Mouse (Mus musculus) urinary bladder, postnatal 4 days (tissue): ENCODE results near the gene Csnk1d.

Experiments
- DNase-seq, 2 experiments: peaks; one replicate each; pipeline ENCODE4 v3.0.0; 2021 to 2022; ENCODE audit warnings: low spot score in 2 of 2

The Csnk1d gene

DNA sequence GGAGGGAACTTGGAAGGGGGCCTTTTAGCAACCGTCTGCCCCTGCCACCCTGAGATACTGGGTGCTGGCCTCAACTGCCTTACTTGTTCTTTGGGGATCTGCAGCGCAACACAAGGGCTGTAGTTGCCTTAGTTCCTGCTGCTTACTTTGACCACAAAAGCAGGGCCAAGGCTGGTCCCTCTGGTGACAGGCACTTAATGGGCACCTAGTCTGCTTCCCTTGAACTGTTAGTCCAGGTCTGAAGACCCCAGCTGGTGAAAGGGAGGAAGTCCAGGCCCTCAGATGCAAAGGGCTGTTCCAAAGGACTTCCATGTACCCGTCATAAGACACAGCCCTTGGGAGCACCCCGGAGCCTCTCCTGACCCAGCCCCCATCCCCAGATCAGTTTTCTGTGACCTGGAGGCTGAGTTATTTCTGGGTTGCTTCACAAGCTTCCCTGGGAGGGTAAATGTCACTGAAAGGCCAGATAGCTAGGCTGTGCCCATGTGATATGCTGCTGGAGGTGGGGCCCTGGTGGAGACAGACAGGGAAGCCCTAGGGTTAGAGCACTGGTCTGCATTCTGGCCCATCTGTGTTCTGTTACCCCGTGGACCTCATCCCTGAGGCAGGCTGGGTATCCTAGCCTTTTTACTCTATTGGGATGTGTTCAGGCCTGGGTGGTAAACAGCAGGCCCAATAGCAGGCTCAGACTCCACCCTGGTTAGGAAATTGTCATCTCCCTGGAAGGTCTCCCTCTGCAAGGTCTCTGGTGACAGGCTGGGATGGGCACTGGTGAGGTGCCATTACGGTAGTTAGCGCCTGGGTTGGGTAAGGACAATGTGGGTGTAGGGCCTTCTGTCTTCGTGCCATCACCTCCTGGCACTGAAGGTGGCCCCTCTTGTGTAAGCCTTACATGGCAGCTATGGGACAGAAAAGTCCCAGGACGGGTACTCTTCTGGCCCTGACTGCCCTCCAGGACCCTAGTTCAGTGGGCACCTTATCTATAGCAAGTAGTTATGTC lies 39.1 kb downstream of the Csnk1d start:
- no peak for DNase-seq

DNA sequence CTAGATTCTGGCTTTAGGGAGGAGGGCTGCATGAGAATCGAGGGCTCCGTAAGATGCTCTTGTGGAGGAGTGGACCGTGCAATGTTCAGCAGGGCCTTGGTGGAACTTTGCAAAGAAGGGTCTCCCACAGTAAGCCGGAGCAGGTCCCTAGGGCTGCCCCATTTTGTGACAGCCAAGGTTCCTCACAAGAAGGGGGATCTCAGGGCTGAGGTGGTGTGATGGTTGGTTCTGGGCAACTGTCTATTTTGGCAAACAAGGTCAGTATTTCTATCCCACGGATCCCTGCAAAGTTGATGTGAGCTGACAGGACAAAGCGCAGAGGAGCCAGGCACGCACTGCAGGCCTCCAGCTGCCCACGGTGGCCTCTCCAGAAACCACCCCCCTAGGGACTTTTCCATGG lies 39.9 kb downstream of the Csnk1d start:
- no peak for DNase-seq

GRCm38 (mm10) chr11:120950281-120951202 lies 40.6 kb downstream of the Csnk1d start:
- DNase-seq: peak; percentile 85 to 92

GRCm38 (mm10) chr11:120949863-120950262 lies 41.3 kb downstream of the Csnk1d start:
- no peak for DNase-seq

GRCm38 (mm10) chr11:120948861-120949851 lies 42.0 kb downstream of the Csnk1d start:
- peak in 1 of 2 experiments; percentile 33 for DNase-seq

GRCm38 (mm10) chr11:120948328-120948727 lies 42.8 kb downstream of the Csnk1d start, which contains the start of gene Slc16a3:
Gene Slc16a3, plus strand, starts transcription at chr11:120948480.
- no peak for DNase-seq

DNA sequence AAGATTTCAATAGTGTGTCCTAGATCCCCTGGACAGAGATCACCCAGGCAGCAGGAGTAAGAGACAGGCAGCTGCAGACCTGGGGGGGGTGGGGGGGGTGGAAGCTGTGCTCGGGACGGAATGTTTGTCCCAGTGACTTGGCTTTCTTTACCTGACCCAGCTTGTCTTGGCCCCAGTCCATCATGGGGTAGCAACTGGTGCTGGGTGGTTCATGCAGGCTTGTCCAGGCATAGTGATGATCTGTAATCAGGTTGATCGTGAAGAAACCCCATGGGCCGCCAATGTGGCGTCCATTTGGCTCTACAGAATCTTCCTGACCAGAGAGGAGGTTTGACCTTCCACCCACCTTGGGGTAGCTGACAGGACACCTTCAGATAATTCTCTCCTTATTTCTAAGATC lies 45.2 kb downstream of the Csnk1d start:
- no peak for DNase-seq

GRCm38 (mm10) chr11:120945266-120945665 lies 45.9 kb downstream of the Csnk1d start:
- no peak for DNase-seq

GRCm38 (mm10) chr11:120940959-120941358 lies 50.2 kb downstream of the Csnk1d start:
- DNase-seq: no peak

DNA sequence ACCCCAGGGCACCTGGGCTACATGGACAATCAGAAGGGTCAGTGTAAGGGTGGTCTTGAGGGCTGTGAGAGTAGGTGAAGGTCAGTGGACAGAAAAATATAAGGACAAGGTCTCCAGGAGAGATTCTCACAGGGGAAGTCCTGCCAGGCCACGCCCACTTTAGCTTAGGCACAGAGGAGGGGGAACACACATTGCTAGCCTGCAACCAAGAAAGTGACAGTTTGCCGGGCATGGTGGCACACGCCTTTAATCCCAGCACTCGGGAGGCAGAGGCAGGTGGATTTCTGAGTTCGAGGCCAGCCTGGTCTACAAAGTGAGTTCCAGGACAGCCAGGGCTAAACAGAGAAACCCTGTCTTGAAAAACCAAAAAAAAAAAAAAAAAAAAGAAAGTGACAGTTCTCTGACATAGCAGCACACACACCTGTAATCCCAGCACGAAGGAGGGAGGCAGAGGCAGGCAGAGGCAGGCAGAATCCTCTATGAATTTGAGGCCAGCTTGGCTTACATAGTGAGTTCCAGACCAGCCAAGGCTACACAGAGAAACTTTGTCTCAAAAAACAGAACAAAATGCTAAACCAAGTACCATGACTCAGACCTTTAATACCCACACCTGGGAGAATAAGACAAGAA lies 51.3 kb downstream of the Csnk1d start:
- DNase-seq: no peak

DNA sequence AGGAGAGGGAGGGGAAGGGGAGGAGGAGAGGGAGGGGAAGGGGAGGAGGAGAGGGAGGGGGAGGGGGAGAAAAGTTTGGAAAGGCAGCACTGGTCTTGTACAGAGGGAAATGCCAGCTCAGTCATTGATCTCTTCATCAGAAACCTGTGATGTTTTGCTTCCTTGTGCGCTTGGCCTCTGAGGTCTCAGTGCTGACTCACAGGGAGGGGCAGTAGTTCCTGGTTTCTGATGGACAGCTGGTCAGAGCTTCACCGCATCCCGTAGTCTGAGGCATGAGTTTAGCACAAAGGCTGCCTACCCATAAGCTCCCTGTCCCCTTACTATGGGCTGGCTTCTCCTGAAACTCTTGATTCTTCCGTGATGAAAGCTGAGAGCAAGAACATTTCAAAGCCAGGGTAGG lies 52.3 kb downstream of the Csnk1d start:
- no peak for DNase-seq

GRCm38 (mm10) chr11:120937976-120938375 lies 53.2 kb downstream of the Csnk1d start:
- no peak for DNase-seq

DNA sequence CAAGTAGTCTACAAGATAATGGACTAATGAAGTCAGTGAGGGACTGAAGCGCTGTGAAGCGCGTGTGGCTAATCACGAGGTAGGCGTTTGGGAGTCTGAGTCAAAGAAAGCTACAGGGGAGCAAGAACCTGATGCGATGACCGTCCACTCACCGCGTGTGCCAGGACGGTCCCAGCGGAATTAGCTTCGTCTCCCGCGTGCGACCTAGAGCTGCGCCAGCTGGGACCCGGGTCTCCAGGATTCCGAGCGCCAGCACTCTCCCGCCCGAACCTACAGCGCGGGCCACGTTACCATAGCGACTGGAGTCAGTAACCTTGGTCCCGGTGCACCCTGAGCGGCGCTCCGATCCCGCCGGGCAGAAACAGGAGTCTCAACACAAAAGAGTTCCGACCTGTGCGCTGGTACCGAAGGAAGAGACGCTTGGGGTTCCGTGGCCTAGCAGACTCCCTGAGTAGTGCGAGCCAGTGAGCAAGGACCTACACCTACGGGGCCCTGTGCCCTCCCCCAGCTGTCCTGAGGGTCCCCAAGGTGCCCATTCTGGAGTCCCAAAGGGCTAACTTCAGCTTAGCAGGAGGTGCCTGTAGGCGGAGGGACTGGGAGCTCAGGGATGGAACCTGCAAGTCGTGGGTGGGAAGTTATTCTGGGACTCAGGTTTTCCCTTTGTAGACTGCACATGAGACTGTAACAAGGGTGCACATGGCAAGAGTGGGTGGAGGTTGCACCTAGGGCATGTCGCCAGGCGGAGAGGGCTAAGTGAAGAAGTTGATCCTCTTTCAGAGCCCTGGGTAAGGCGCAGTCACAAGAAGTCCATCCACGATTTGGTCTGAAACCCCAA lies 58.3 kb downstream of the Csnk1d start, which contains the start of gene Ccdc57:
TSS of gene Ccdc57 (minus strand) at position 309 of the 835 bp plus-strand sequence.
- peak; percentile 84 to 88 for DNase-seq

DNA sequence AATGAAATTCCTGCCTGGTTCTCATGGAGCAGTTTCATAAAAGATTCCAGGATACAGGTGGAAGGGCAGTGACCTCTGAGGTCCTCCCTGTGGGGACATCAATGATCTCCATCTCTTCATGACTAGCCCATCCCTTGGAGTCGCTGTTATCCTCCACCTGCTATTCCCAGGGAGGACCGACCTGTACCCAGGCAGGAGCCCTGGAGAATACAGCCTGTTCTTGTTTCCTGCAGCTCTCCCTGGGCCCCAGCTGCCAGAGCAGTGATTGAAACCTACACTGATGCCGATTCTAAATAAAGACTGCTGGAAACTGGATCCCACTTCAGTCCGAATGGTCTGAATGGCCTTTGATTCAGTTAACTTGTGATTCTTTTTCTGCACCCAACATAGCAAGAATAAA lies 59.7 kb downstream of the Csnk1d start:
- no peak for DNase-seq

DNA sequence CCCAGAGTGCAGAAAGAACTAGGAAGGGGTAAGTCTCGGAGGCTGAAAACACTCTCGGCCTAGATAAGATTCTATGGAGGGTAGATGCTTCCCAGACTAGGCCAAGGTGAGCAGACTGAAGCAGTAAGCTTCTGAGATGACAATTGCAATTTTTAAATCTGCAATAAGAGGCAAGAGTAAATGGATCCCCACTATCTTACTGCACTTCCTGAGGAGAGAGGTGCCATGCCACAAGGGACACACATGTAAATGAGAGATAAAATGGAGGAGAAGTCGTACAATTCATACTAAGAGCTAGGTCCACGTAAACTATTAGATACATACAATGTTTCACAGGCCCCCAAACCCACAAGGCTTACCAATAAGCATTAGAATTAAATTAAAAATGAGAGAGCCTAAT lies 62.7 kb downstream of the Csnk1d start:
- DNase-seq: no peak

- no peak for DNase-seq
Observed at GRCm38 (mm10) chr11:120922528-120922927, 68.6 kb downstream of the Csnk1d start.

GRCm38 (mm10) chr11:120917756-120918155 lies 73.4 kb downstream of the Csnk1d start:
- DNase-seq: no peak

- DNase-seq: no peak
Observed at GRCm38 (mm10) chr11:120916477-120916876, 74.7 kb downstream of the Csnk1d start.

- DNase-seq: no peak
Observed at GRCm38 (mm10) chr11:120913796-120914195, 77.3 kb downstream of the Csnk1d start.
